Mouse (Mus musculus): ENCODE measurements around the gene Sema5a.

Gene Sema5a

DNA sequence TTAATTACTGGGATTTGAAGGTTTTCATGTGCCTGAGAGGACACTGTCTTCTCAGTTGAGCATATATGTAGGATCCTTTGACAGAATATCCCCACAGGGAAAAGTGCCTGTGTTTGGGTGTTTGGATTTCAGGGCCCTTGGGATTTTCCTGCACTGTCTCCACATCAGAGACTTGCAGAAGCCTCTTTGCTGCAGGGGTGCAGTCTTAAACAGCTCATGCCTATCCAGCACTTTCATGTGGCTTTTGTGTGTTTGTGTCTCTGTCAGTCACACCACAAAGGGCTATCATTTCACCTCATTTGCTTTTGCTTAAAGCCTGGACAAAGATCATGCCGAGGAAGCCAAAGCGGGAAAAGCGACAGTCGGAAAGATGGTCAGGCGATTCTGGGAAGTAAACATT, 108.9 kb downstream of the Sema5a start:
- DNase-seq (ENCODE audit: extremely low read depth, low read depth), result no peak

DNA sequence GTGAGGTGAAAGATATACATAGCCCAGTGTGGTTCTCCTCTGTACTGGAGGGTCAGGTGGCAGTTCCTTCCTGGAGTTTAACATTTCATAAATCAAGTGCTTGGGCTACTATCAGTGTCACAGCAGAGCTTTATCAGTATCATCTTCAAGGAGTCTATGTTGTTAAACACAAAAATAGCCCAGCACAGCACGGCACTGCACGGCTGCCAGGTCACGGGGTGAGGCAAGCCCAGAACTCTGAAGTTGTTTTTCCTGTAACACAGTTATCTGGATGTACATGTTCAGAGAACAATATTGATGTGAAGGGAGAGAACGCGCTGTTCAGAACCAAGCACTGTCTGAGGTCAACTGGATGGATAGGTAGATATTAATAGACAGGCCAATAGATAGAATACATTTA, 112.2 kb downstream of the Sema5a start:
- DNase-seq (ENCODE audit: extremely low read depth, low read depth), result no peak

DNA sequence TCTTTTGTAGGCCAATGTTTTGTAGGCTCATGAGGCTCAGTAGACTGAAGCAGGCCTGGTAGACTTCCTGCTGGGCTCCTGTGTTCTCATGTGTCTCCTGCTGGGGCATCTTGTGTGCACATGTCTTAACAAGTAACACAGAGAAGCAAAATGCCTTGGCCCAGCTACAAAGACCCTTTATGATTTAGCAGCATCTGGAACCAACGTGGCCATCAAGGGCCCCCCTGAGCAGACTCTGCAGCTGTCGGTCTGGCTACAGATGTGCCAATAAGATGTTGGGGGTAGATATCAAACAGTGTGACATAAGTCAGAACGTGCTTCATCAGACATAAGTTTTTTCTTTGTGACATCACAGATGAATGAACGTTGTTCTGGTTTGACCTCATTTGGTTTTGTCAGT, 123.2 kb downstream of the Sema5a start:
- no peak for DNase-seq (ENCODE audit: extremely low read depth, low read depth)

DNA sequence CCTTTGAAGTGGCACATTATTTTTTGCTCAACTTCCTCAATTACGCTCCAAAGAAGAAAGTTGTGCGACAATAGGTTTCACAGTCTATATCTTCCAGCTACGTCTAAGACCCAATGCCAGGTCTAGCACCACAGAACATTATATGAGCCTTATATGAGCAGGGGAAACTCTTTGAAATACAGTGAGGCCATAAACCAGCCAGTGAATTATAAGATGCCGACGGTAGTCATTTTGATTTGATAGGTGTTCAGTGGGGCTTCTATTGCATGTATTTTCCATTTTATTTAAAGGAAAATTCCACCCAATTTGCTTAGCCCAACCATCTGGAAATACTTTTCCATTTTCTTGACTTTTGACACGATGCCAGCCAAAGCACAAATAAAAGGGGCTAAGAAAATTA, 126.3 kb downstream of the Sema5a start:
- no peak for DNase-seq (ENCODE audit: extremely low read depth, low read depth)

DNA sequence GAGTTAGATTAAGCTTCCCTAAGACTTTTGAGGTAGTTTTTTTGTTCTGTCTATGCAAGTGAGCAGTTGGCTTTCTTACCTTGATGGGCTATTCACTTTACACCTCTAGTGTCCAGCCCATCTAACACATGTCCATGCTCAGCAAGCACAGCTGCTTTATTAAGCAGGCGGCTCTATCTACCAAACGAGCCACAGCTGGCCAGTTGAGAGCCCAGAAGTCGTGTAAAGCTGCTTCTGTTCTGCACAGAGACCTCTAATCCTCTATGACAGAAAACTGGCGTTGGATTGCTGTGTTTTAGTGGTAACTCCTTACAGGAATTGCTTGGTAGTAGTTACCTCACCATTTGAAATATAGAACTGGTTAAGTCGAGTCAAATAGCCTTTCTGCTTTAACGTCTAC, 126.8 kb downstream of the Sema5a start:
- DNase-seq (ENCODE audit: extremely low read depth, low read depth), result no peak

DNA sequence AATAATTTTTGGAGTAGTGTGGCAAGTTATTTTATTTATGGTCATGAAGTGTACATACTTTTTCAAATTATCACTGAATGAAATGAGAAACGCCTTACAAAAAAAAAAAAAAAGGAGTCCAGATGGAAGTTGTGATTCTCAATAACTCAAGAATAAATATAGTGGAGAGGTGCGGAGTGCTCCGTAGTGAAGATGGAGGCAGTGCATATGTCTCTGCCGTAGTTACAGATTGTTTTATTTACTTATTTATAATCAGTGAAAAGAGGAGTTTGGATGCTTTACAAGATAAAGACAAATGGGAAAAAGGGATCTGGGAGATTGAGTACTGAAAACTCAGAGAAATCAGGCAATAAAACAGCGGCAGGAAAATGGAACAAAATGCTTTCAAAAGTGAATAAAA, 131.7 kb downstream of the Sema5a start:
- no peak for DNase-seq (ENCODE audit: extremely low read depth, low read depth)

DNA sequence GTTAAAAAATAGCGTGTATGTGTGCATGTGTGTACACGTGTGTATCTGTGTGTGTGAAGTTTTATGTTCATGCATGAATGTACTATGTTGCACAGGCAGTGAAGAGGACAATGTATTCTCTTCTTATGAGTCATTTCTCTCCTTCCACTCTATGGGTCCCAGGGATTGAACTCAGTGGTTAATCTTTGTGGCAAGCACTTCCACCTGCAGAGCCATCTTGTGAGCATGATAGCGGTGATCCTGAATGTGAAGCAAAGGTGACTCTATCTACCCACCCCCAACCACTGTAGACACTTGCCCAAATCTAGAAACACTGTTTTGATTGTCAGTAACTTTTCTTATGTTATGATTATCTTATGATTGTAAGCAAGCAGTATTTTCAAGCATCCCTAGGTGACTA, 133.2 kb downstream of the Sema5a start:
- DNase-seq (ENCODE audit: extremely low read depth, low read depth), result no peak

DNA sequence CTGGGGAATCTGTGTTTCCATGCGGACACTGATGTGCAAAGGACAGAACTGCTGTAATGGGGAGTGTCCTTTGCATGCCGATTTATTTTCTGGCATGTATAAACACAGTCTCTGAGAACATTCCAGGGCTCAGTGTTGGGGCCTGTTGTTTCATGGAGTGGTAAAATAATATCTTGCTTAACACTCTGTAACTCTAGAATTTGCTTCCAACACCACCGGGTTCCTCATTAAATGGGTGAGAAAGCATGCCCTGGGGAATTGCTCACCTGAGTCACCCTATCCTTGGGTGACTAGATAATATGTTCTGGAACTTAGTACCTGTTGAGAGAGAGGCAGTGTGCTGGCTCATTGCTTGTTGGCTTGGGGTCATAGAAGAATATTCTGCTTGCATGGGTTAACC, 135.7 kb downstream of the Sema5a start:
- no peak for DNase-seq (ENCODE audit: extremely low read depth, low read depth)

DNA sequence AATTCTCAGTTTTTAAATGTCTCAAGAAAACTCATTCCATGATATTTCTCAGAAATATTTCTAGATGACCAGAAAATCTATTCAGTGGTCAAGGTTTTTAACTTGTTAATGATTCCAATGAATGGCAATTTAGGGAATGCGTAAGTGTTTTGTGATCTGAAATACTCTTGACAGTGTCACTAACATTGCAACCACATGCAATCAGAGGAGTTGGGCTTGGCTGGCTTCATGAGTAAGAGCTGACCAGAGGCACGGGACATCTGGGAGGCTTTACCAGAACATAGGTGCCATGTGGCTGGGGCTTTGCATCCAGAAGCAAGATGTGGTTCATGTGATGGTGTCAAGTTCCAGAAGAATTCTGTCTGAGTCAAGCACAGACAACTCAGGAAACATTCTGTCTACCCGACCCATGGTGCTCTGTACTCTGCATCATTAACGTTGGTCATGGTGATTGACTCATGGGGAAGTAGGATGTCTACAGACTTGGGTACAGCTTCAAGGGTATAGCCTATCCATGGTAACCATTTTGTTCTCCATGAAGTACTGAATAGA, 138.4 kb downstream of the Sema5a start:
- DNase-seq (ENCODE audit: extremely low read depth, low read depth), result no peak

GRCm38 (mm10) chr15:32396241-32396890, 151.8 kb downstream of the Sema5a start:
- DNase-seq (ENCODE audit: extremely low read depth, low read depth), result no peak

GRCm38 (mm10) chr15:32397064-32397463, 152.5 kb downstream of the Sema5a start:
- no peak for DNase-seq (ENCODE audit: extremely low read depth, low read depth)

- DNase-seq (ENCODE audit: extremely low read depth, low read depth), result no peak
These were observed 154.1 kb downstream of the Sema5a start for GRCm38 (mm10) chr15:32398721-32399120.

DNA sequence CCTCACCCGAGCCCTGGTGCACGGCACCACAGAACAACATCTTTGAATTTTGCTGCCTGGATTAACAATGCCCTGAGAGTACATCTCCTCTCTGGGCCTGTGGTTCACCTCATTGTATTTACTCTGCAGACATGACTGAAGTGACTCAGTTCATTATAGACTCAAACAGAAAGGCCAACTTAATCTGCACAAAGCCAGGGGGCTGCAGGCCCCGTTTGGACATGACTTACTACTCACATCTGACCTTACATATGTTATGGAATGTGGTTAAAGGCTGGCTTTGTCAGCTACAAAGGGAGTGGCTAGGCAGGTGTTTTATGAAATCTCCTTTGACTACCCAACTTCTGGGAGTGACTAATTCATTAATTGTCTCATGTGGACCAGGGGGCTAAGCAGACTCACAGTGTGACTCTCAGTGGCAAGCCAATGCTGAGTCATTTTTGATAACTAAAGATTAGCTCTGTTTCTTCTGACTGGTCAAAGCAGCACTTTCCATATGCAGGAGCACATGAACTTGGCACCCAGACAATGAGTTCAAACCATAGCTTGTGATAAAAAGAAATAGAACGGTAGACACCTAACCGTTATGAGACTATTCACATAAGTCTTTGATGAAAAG, 157.4 kb downstream of the Sema5a start:
- DNase-seq (ENCODE audit: extremely low read depth, low read depth), result no peak

DNA sequence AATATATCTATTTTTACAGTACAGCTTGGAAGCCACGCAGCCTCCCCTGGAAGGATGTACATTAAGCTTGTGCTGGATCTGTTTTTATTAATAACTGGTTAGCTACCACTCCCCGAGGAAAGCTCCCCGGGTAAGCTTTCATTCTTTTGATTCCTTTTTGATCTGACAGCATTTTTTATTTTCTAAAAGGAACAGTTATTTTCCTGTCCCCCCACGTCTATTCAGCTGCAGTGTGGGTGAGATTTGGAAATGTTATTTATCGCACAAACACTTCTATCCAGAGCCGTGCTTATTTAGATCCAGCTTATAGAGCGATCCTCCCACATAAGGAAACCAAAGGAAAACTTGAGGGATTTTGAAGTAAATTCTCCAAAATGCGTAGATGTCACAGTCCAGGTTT, 158.7 kb downstream of the Sema5a start:
- no peak for DNase-seq (ENCODE audit: extremely low read depth, low read depth)

DNA sequence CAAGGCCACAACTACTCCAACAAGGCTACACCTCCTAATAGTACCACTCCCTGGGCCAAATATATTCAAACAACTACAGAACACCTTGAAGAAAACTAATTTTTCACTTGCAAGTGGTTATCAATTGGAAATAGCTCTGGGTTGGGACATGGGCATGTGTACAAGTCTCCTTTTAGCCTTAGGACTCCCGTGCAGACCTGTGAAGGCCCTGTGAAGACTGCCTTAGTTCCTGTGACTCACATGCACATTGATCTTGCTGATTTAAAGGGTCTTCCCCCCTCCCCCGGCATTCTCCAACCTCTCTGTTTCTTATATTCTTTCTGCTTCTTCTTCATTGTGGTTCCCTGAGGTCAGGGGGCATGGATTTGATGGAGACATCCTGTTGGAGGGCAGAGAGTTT, 161.8 kb downstream of the Sema5a start:
- DNase-seq (ENCODE audit: extremely low read depth, low read depth), result no peak

- no peak for DNase-seq (ENCODE audit: extremely low read depth, low read depth)
These were observed 163.2 kb downstream of the Sema5a start for GRCm38 (mm10) chr15:32407766-32408165.

DNA sequence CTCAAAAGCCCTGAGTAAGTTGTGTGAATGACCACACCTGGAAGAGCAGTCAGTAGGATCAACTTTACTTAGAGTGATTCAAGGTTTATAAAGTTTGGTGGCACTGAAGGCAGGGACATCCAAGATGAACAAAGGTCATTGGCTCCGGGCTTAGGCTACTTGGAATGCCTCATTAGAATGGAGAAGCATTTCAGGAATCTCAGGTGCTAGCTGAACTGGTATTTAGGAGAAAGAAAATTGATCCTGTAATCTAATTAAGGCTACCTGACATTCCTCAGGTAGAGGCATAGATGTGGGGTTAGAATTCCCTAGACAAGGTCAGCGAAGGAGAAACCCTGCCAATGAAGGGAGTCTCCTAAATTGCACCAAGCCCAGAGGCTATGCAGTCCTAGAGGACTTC, 171.7 kb downstream of the Sema5a start:
- DNase-seq (ENCODE audit: extremely low read depth, low read depth), result no peak

GRCm38 (mm10) chr15:32422631-32423030, 178.0 kb downstream of the Sema5a start:
- no peak for DNase-seq (ENCODE audit: extremely low read depth, low read depth)

GRCm38 (mm10) chr15:32423061-32423460, 178.5 kb downstream of the Sema5a start:
- DNase-seq (ENCODE audit: extremely low read depth, low read depth), result no peak

GRCm38 (mm10) chr15:32427188-32427924, 182.7 kb downstream of the Sema5a start:
- no peak for DNase-seq (ENCODE audit: extremely low read depth, low read depth)

DNA sequence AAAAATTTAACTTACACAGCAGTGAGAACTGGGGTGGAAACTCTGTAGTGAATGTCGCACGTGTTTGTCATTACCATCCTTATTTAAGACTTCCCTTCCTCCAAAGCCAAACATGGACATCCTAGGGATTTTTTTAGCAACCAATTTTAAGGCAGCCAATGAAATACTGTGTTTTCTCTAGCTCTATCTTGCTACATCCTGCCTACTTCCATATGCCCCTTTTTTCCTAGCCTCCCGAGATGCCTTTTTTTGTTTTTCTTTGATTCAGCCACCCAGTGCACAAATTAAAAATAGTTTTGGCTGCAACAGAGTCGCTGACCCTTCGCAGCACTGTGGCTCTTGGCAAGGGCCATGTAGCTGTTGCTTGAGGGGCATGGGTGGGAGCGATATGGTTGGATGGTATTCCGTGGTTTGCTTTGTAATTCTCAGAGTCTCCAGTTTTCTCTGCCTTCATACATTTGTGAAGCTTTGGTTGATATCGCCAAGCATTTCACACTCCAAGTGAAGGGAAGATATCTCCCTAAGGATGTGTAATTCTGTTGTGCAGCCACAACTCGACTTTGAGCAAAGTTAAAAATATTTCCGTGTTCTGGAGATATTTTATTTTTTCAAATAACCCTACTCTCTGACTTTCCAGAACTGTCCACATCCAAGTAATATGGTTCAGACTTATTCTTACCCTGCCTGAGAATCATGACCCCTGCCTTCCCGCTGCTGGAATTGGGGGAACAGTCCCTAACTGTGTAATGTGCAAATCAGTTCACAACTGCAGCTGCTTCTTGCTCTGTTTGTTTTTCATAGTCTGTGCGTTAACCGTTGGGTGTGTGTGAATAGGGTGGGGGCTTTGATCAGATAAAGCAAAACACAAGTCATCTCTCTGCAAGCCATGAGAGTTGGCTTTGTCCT, 188.6 kb downstream of the Sema5a start:
- DNase-seq (ENCODE audit: extremely low read depth, low read depth), result no peak

DNA sequence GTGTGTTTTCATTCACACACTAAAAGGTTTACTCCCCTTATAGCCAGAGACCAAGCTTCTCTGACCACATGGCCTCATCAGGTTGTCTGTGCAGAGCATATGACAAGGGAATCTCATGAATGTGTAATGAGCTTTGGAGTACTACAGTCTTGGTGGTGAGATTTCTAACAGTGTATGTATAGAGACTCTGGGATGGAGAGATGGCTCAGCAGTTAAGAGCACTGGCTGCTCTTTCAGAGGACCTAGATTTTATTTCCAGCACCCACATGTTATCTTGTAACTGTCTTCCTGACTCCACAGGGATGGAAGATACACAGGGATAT, 189.2 kb downstream of the Sema5a start:
- no peak for DNase-seq (ENCODE audit: extremely low read depth, low read depth)

Data from MEL-GATA-1-ER (cell line).